Comparison of ENCODE assay signal across 1 mouse cellular context in the genomic region with DNA sequence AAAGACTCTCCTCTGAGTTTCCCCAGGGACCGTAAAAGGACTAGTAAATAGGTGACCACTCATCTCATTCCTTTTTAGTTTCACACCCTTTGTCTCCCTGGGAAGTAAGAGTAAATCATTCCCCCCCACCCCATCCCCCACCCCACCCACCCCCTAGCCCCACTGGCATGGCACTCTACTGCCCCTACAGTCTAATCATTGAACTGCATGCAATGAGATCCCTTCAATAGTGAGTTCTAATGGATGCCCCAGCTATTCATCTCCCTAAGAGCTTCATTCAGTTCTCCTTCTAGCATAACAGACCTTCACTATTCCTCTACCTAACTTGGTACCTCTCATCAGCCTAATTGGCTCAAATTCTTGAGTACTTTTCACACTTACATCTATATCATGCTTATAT.
TF ChIP-seq lines count a peak whose summit lies in the region.

No protein-coding gene starts in this region.

TF ChIP-seq in CH12.LX, 34 proteins besides CTCF, POLR2A, EP300 and RAD21 (continued from another document):
- no peak for TF ChIP-seq IRF4 (IDR thresholded peaks at IDR 0.05; ENCODE audit: low read depth, low read length)
- no peak for TF ChIP-seq ZKSCAN1 (IDR thresholded peaks at IDR 0.05; ENCODE audit: borderline replicate concordance, low read depth, low read length)
- TF ChIP-seq JUN (IDR thresholded peaks at IDR 0.05; ENCODE audit: insufficient read depth, low read depth, low read length) = no peak
- TF ChIP-seq HCFC1 (IDR thresholded peaks at IDR 0.05; ENCODE audit: low read depth, low read length) = no peak
- no peak for TF ChIP-seq E2F4 (IDR thresholded peaks at IDR 0.05; ENCODE audit: insufficient replicate concordance, low read depth, low read length)
- no peak for TF ChIP-seq CHD2 (IDR thresholded peaks at IDR 0.05; ENCODE audit: low read length)
- TF ChIP-seq CHD1 (IDR thresholded peaks at IDR 0.05; ENCODE audit: low read depth, low read length) = no peak
- no peak for TF ChIP-seq MAFK (IDR thresholded peaks at IDR 0.05; ENCODE audit: insufficient replicate concordance, low read length)
- no peak for TF ChIP-seq ELF1 (IDR thresholded peaks at IDR 0.05; ENCODE audit: low read depth, low read length)
- no peak for TF ChIP-seq USF2 (conservative IDR thresholded peaks at IDR 0.05; ENCODE audit: low read depth, low read length)
- TF ChIP-seq ZC3H11A (IDR thresholded peaks at IDR 0.05; ENCODE audit: low read depth, low read length) = no peak
- no peak for TF ChIP-seq MEF2A (IDR thresholded peaks at IDR 0.05; ENCODE audit: borderline replicate concordance, low read depth, low read length)
- TF ChIP-seq ETS1 (conservative IDR thresholded peaks at IDR 0.05; ENCODE audit: low read depth, low read length) = no peak
- TF ChIP-seq POLR2AphosphoS2 (IDR thresholded peaks at IDR 0.05; ENCODE audit: low read depth, low read length) = no peak
